Mouse (Mus musculus) mesoderm, embryonic 11.5 days (tissue): Measurements from ENCODE around the gene Kcne3.

ENCODE experiments used
- DNase-seq: peaks from one replicate; pipeline ENCODE4 v3.0.0-alpha.2; 2012; ENCODE audit warnings: low read depth, low spot score

The Kcne3 gene

GRCm38 (mm10) chr7:100176269-100176668 lies at the start of gene Kcne3:
Gene Kcne3, plus strand, starts transcription at chr7:100176502.
- DNase-seq, result no peak

- DNase-seq, result no peak
Measured at GRCm38 (mm10) chr7:100126514-100126913, 49.8 kb upstream of the Kcne3 start.

- DNase-seq, result no peak
Measured at GRCm38 (mm10) chr7:100128262-100129041, 47.9 kb upstream of the Kcne3 start.

GRCm38 (mm10) chr7:100130592-100130991 lies 45.7 kb upstream of the Kcne3 start:
- no peak for DNase-seq

GRCm38 (mm10) chr7:100132379-100132778 lies 43.9 kb upstream of the Kcne3 start:
- no peak for DNase-seq

- no peak for DNase-seq
Measured at GRCm38 (mm10) chr7:100137038-100137437, 39.3 kb upstream of the Kcne3 start.

GRCm38 (mm10) chr7:100138075-100138474 lies 38.2 kb upstream of the Kcne3 start:
- DNase-seq, result no peak

- DNase-seq, result no peak
Measured at GRCm38 (mm10) chr7:100140591-100140990, 35.7 kb upstream of the Kcne3 start.

- no peak for DNase-seq
Measured at GRCm38 (mm10) chr7:100148586-100148985, 27.7 kb upstream of the Kcne3 start.

- no peak for DNase-seq
Measured at GRCm38 (mm10) chr7:100150086-100150485, 26.2 kb upstream of the Kcne3 start.

- DNase-seq, result no peak
Measured at GRCm38 (mm10) chr7:100150626-100151025, 25.7 kb upstream of the Kcne3 start.

GRCm38 (mm10) chr7:100157669-100158068 lies 18.6 kb upstream of the Kcne3 start:
- no peak for DNase-seq

GRCm38 (mm10) chr7:100159105-100159841 lies 17.0 kb upstream of the Kcne3 start, which contains the start of gene Lipt2:
Gene Lipt2, plus strand, starts transcription at chr7:100159277.
- DNase-seq, result peak; percentile 93

GRCm38 (mm10) chr7:100160006-100160405 lies 16.3 kb upstream of the Kcne3 start:
- no peak for DNase-seq

GRCm38 (mm10) chr7:100163506-100163905 lies 12.8 kb upstream of the Kcne3 start:
- DNase-seq, result no peak

- DNase-seq, result no peak
Measured at GRCm38 (mm10) chr7:100168654-100169053, 7.6 kb upstream of the Kcne3 start.

GRCm38 (mm10) chr7:100170756-100171155 lies 5.5 kb upstream of the Kcne3 start:
- no peak for DNase-seq

- peak; percentile 56 for DNase-seq
Measured at GRCm38 (mm10) chr7:100178016-100178890, 2.0 kb downstream of the Kcne3 start.

- DNase-seq, result peak; percentile 43
Measured at GRCm38 (mm10) chr7:100178891-100179233, 2.6 kb downstream of the Kcne3 start.

GRCm38 (mm10) chr7:100179394-100179793 lies 3.1 kb downstream of the Kcne3 start:
- no peak for DNase-seq

GRCm38 (mm10) chr7:100179836-100180407 lies 3.6 kb downstream of the Kcne3 start:
- no peak for DNase-seq

- DNase-seq, result no peak
Measured at GRCm38 (mm10) chr7:100181176-100181575, 4.9 kb downstream of the Kcne3 start.
